Mouse (Mus musculus) urinary bladder, postnatal 0 days (tissue): ENCODE results near the gene Pde10a. TPM values are rescaled to one million over a fixed set of nuclear protein-coding genes. Genes with fewer than 3 reads are reported as not detected.

ENCODE experiments used
- polyA plus RNA-seq: library from polyadenylated mRNA; unstranded; fragments of >200 nt; fragmentation: Nextera tagmentation; extraction: Ambion mirVana; gene quantifications from 2 replicates; pipeline ENCODE4 v1.2.1, GENCODE M21; 2015

The Pde10a gene
- 1.3 and 1.4 TPM in 2 replicates for polyA plus RNA-seq

GRCm38 (mm10) chr17:8525225-8525721 lies at the start of gene Pde10a:
Gene Pde10a, plus strand, starts transcription at chr17:8525372.

DNA sequence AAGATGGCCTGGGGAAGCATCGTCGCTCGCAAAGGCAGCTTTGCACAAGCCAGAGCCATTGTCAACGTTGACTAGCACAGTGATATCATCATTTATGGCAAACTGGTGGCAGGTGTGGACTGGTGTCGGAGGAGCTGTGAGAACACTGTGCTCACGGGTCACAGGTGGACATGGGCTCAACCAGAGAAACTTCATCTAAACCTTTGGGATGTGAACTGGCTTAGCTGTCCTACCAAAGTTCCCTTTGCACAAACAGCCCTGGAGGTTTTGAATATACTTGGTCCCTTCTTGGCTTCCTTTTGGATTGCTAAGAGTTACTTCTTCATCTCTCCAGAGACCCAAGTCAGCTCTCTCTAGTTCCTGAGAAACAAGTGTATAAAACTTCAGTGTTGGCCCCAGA lies 41.7 kb downstream of the Pde10a start, which contains the start of gene Gm17087:
Gm17087 (minus strand) TSS at position 101 of the 400 bp plus-strand sequence.

GRCm38 (mm10) chr17:8988119-8988807 lies 463.1 kb downstream of the Pde10a start, which contains the start of gene 1700010I14Rik:
Gene 1700010I14Rik, plus strand, starts transcription at chr17:8988333.

Other genes with a start within 250 kb of the Pde10a start
- gene Mpc1, start 242.5 kb upstream of the Pde10a start, polyA plus RNA-seq: 383 and 451 TPM in 2 replicates
- gene Sft2d1, start 214.3 kb upstream of the Pde10a start, polyA plus RNA-seq: 81.3 and 91.8 TPM in 2 replicates
- 0.06 TPM in 1 of 2 replicates, not detected in the other for gene Prr18, start 187.9 kb upstream of the Pde10a start, polyA plus RNA-seq
- not detected in 2 replicates for gene T2, start 169.4 kb upstream of the Pde10a start, polyA plus RNA-seq
- gene T, start 90.9 kb upstream of the Pde10a start, polyA plus RNA-seq: not detected in 2 replicates
- 0.15 TPM in 1 of 2 replicates, not detected in the other for gene Gm17087, start 41.6 kb downstream of the Pde10a start, polyA plus RNA-seq